Mouse (Mus musculus): ENCODE results near the gene Brd4.

The Brd4 gene

DNA sequence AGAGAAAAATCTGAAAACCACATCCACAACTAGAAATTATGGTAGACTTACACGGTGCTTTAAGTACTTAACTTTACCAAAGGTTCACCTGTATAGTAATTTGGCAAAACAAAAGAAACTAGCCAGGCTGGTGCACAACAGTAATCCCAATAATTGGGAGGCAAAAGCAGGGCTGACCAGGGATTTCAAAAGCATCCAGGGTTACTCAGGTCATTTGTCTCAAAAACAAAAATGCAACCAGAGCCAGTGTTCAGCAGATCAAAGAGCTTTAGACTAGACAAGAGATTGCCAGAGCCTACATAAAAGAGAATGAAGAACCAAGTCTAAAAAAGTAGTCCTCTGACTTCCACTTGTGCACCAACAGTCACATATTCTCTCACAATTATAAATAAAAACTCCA lies 7.3 kb downstream of the Brd4 start:
- DNase-seq = no peak

DNA sequence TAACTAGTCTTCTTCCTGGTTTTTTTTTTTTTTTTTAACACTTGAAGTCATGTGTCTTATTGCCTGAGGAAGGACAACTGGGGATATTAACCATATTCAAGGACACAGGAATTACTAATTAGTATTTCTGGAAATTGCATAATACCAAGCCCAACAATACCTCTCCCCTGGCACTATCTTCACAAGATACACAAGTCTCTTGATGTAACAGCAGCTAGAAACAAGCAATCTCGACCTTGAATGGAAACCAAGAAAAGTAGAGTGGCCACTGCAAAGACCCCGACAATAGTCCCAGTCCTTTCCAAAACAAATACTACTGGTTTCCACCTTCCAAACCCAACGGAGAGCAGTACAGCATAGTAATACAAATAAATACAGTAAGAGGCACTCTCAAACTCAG lies 9.0 kb downstream of the Brd4 start:
- DNase-seq = no peak

DNA sequence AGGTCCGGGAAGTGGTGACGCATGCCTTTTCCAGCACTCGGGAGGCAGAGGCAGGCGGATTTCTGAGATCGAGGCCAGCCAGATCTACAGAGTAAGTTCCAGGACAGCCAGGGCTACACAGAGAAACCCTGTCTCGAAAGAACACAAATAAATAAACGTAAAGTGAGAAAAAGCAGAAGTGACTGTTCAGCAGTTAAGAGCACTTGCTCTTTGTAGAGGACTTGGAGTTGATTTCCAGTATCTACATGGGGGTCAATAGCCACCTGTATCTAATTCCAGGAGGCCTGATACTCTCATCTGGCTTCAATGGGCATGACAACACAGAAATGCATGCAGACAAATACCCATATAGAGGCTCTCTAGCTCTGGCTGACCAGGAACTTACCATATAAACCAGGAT lies 15.4 kb downstream of the Brd4 start:
- no peak for DNase-seq

DNA sequence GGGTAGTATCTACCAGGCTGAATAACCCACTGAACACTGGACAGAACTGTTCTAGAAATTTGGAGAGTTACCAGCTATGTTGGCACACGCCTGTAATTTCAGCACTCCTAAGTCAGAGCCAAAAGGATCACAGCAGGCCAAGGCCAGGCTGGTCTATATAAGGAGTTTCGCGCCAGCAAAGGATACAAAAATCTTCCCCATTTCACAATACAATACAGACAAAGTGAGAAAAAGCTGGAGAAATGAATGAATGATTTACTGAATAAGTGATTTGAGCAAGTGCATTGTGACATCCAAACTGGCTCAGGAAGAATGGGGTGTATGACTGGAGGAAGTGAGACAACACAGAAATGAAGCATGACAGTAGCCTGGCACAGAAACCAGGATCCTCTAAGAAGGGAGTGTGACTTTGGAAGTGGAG lies 16.0 kb downstream of the Brd4 start:
- DNase-seq = no peak

DNA sequence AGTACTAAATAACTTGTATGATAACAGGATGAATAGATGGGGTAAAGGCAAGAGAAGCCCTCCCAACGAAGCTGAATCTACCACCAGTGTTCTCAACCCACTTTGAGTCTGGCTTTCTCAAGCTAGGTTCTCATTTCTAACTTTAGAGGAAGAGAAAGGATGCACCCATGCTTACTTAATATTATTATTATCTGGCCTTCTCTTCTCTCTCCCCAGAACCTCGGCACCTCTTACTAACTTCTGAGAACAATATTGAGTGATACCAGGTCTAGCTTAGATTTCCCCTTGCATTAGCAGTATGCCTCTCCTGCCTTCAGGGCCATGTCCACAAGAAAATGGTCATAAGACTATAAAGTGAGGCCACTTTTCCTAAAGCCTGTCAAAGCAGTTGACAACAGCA lies 16.4 kb downstream of the Brd4 start:
- DNase-seq = no peak

DNA sequence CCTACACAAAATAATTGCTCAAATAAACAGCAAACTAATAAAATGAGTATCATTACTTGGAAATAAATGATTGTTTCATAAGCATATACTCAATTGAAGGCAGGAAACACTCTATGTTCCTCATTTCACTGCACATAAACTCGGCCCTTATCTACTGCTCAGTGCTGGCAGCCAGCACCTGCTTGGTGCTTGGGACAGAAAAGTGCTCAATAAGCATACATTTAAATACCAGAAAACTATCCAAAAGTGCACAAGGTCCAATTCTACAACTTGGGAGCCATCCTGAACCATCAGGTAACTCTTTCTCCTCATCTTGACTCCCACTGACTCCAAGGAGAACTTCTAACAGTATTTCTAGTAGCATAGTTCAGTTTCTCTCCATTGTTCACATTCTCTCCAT lies 16.9 kb downstream of the Brd4 start:
- no peak for DNase-seq

DNA sequence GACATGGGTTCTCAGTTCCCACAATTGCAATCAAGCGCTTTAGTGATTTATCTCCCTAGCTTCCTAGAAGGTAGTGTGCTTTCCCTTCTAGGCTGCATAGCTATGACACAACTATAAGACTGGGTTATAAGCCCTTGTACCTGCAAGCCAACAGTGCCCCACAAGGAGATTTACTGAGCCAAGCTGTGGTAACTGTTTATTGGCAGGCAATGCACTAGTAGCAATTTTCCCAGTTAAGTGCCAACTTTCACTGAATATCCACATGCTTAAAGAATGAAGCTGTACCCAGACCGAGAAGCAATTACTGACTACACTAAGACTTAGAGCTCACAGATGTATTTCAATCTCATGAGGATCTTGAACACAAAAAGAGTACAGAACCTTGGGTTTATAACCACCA lies 20.9 kb downstream of the Brd4 start:
- DNase-seq = no peak

DNA sequence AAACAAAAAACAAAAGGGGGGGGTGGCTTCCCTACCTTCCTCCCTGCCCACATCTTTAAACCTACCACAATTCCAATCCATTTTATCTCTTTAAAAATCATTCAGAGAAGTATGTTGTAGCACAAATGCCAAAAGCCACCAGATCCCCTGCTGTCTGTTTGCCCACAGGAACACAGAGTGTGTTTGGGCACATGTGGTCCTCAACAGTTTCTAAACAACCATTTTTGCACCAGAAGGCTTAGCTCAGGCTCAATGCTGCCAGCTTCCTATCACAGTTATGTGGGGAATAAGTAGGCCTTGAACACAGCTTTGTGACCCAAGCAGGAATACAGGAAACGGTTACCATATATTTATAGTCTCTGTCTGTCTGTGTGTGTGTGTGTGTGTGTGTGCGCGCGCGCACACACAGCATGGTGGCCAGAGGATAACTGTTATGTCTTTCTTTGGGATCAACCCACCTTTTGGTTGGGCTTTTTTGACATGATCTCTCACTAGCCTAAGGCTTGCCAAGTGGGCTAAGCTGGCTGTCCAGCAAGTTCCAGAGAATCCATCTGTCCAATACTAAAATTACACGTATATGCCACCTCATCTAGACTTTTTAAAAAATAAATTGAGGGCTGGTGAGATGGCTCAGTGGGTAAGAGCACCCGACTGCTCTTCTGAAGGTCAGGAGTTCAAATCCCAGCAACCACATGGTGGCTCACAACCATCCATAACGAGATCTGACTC lies 21.5 kb downstream of the Brd4 start:
- no peak for DNase-seq

DNA sequence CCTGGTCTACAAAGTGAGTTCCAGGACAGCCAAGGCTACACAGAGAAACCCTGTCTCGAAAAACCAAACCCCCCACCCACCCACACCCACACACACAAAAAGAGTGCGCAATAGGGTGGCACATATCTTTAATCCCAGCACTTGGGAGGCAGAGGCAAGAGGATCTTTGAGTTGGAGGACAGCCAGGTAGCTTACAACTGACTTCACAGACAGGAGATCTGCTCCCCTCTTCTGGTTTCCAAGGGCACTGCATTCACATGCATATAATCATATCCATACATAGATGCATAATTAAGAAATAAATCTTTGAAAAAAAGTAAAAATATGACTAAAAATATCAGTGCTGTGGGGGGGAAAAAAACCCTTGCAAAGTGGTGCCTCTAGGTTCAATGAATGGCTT lies 25.7 kb downstream of the Brd4 start:
- no peak for DNase-seq

DNA sequence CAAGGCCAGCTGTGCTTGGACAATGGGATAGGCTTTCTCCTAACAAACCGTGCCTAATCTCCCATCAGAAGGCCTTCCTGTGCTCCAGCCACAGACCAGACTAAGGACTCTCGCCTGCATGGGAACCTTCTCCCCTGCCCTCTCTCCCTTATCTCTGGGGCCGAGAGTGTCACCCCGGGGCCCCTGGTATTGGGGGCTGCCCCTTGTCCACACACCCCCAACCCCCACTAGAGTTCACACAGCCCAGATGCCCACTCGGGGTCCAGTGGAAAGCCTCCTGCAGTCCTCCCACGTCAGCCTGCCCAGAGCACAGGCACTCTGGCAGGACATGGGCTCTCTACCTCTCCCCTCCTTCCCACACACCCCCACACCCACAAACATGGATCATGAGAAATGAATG lies 26.6 kb downstream of the Brd4 start:
- DNase-seq = no peak

DNA sequence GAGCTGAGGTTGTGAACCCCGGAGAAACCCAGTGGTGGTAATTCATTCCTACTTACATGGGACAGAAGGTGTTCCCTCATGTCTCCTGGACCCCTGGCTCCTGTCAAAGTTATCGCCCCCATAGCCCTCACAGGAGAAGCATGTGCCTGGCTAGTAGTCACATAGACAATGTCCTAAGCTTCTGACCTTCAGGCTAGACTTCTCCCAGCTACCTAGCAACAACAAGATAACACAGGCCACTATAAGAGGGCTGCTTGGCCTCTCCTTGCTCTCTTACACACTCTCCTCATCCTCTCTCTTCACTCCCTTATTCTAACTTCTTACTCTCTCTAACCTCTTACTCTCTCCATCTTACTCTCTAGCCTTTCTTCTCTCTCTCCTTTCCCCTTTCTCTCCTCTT lies 27.1 kb downstream of the Brd4 start:
- no peak for DNase-seq

DNA sequence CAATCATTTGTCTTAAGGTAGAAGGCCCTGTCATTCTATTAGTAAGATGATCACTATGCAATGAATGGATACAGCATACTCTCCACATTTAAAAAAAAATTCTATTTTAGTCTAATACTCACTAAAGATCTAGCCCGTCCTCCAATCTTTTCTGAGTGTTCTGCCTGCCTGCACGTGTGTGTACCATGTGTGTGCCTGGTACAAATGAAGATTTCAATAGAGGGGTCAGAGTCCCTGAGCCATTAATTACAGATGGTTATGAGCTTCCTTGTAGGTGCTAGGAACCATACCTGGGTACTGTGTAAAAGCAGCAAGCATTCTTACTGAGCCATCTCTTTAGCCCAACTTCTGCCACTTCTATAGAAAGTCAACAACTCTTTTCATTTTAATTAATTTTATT lies 27.6 kb downstream of the Brd4 start:
- no peak for DNase-seq

DNA sequence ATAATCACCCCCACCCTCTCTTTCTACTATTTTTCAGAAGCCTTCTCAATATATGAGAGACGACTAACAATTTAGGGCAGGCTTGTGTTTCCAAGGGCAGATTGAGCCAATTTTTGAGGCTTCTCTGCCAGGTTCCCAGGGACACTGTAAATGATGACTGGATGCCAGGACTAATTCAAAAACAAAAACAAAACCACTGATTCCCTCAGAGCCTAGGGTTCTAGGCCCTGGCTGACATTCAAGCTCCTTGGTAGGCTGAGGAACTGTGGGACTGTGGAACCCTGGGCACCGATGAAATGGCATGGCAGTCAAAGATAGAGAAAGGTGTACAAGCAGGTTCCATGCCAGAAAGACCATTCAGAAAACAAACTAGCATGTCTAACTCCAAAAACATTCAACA lies 31.3 kb downstream of the Brd4 start:
- no peak for DNase-seq

DNA sequence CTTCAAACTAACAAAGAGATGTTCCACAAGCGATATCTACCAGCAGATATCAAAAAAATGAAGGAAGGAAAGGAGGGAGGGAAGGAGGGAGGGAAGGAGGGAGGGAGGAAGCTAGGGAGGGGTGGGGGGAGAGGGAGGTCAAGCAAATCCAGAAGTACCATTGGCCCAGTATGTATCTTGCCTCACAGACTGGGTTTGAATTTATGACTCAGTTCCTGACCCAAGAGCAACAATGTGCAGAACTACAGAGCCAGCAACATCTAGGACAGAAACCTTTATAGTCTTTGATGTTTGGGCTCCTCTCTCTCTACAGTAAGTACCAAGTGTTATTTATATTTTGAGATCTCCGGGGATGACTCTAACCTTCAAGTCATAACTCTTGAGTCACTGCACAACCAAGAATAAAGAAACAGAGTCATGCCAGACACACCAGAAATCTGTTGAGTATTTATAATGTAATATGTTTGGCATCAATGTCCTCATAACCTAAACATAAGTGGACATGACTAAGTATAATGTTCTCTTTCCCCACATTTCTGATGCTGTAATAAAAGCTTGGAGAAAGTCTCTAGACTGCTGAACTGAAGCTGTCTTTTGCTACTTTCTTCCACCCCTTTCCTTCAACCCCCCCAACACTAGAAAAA lies 32.6 kb downstream of the Brd4 start:
- no peak for DNase-seq

DNA sequence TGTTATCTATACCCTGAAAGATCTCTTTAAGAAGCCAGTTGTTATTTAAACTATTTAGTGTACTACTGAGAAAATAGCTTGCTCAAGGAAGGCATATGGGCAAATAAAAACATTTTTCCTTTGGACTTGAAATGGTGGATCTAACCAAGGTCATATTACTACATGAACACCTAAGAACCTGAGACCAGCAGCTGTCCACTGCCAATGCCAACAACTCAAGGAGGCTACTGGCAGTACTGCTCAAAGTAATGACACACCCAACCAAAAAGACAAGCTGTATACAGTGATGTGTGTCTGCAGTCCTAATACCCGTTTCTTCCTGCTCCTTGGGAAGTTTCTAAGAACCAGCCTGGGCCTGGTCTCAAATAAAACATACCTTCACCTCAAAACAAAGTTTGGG lies 34.5 kb downstream of the Brd4 start:
- no peak for DNase-seq

DNA sequence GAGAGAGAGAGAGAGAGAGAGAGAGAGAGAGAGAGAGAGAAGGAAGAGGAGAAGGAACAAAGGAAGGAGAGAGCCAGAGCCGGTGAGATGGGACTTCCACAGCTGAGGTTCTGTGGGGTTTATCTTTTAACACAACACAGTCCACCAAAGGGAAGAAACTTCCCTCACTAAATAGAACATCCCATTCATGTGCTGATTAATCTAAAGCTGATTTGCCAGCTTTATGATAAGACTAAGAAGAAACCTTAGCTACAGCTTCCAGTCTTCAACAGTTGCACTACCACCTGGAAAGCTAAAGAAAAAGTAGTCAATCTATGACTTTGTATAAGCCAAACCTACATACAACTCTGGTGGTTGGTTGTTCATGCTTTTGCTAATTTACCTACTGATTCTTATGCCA lies 36.3 kb downstream of the Brd4 start:
- DNase-seq = no peak

DNA sequence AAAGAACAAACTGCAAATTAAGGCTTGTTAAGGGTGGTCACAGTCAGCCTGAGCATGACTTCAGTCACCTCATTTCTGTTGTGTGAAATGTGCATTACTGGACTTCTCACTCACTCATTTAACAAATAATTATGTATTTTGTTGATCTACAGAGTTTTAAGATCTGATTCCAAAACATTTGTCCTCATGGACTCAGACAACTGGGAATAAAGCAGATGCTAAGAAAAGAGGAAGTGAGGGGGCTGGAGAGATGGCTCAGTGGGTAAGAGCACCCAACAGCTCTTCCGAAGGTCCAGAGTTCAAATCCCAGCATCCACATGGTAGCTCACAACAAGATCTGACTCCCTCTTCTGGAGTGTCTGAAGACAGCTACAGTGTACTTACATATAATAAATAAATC lies 36.9 kb downstream of the Brd4 start:
- DNase-seq = no peak

DNA sequence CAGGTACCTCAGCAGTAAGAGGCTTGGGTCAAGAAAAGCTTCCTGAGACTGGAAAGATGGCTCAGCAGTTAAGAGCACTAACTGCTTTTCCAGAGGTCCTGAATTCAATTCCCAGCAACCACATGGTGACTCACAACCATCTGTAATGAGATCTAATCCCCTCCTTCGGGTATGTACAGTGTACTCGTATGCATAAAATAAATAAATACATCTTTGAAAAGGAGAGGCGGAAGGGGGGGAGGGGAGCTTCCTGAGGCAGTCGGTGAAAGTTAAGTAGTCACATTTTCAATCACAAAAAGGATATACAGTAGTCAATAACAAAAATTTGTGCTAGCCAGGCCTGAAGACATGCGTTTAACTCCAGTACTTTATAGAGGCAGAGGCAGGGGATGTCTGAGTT lies 38.4 kb downstream of the Brd4 start:
- DNase-seq = no peak

DNA sequence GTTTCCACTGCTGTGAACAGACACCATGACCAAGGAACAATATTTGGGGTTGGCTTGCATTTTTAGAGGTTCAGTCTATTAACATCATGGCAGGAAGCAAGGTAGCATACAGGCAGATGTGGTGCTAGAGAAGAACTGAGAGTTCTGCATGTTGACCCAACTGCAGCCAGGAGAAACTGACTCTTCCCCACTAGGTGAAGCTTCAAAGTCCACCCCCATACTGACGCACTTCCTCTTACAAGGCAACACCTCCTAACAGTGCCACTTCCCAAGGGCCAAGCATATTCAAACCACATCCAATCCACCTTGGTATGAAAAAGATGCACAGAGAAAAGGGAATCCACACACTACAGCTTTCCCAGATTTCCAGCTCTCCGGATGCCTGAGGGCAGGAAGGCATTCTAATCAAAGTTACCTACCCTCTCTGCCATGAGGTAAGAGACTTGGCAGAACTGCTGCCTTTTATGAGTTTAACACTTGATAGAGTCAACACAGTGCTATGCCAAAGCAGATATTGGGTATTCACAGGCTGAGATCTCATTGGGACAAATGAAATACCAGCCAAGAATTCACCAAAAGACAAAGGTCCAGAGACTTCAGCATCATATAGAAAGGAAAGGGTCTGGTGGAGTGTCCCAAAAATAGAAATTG lies 43.5 kb downstream of the Brd4 start:
- no peak for DNase-seq

DNA sequence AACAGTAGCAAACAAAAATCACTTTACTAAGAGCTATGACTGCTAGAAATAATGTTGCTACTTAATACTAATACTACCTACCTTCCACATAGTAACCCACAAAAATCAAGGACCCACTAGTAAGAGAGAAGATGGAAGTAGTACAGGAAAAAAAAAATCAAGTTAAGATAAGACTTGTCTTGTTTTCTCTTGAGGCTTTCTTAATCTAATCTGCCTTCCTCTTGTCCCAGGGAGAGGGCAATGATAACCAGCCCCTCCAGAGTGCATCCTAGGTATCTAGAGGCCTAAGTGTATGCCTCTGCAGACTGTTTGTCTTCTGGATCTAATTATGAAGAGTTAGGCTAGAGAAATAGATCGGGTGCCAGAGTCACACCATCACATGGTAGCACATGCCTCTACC lies 45.9 kb downstream of the Brd4 start:
- no peak for DNase-seq

DNA sequence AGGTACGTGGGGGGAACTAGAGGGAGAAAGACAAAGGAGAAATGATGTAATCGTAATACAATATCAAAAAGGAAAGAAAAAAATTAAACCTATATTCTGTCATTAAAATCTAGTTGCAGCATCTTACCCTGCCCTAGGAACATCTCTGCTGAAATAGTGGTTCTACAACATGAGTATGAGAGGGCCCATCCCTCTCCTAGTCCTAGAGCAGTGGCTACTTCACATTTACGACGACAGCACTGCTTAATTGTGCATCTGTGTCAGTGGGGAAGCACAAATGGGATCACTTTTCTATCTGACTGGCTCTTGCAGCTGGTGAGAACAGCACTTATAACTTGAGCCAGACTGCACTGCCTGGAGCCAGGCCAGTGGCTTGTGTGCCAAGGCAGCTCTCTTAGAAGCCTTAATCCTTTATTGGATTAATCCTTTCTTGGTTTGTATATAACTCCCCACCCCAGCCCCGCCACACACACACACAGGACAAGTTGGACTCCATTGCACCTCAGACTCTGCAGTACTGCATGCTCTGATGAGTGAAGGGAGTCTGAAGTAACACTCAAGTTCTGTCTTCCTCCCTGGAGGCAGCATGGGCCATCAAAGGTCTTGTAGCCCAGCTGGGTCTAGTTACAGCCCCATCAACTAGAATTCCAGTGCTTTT lies 48.9 kb downstream of the Brd4 start:
- DNase-seq = peak; percentile 62

DNA sequence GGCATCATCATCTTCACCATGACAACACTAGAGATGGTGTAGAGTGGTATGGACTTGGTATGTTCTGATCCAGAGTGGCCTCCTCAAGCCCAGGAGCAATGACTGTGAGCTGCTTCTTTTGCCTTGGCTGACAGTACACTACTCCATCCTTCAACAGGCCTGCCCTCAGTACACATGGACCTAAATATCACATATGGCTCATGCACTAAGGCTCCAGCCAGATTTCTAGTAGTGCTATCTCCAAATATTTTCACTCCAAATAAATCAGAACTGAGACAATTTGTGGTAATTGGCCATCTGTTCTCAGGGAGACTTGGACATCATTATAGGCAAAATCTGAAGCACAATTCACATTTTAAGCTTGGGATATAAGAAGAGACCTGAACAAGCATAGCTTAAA lies 51.3 kb downstream of the Brd4 start:
- DNase-seq = no peak

DNA sequence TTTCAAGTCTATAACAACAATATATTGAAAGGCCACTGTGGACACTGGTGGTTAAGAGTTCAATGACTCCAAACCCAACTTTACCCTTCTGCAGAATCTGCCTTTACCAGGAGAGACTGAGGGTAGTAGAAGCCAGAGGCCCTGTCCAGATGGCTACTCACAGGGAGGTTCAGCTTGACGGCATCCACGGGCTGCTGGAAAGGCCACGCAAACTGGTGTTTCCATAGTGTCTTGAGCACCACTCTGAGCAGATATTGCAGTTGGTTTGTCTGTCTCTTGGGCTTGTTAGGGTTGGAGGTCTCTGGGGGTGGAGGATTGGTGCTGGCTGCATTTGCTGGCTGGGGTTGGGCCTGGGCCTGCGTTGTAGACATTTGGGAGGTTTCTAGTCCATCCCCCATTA lies 55.3 kb downstream of the Brd4 start:
- no peak for DNase-seq

DNA sequence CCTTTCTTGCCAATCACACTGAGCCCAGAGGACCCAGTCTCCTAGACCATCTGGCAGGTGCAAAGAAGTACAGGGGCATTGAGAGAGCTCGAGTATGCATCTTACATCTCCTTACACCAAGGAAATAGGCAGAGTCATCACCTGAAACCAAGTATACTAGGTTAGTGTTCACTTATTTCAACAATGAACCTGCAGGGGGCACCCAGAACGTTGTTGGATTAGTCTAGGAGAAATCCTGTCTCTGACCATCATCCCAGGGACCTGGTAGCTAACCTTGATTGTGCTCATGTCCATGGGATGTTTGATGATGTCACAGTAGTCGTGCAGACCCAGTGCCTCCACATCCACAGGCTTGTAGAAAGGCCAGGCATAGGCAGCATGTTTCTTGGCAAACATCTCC lies 63.6 kb downstream of the Brd4 start:
- no peak for DNase-seq
